Mouse (Mus musculus) testis, postnatal 14 days (tissue): Measurements from ENCODE around the gene Nfkbib.
A peak's percentile ranks its signal among the peaks of the same experiment; 100 is the strongest.

Experiments
- DNase-seq: peaks from one replicate; pipeline ENCODE4 v3.0.0; 2021; ENCODE audit warnings: low spot score

The Nfkbib gene

GRCm38 (mm10) chr7:28769414-28769958 is 2.2 kb upstream of the Nfkbib start:
- DNase-seq, result no peak

- DNase-seq, result no peak
These were observed 402 bp downstream of the Nfkbib start for GRCm38 (mm10) chr7:28766910-28767309.

GRCm38 (mm10) chr7:28766173-28766879 is 986 bp downstream of the Nfkbib start, which contains the start of gene Sirt2:
Gene Sirt2 (plus strand): TSS chr7:28766735.
- DNase-seq, result peak; percentile 97

GRCm38 (mm10) chr7:28765211-28765610 is 2.1 kb downstream of the Nfkbib start:
- no peak for DNase-seq

- no peak for DNase-seq
These were observed 5.4 kb downstream of the Nfkbib start for GRCm38 (mm10) chr7:28761907-28762306.

- no peak for DNase-seq
These were observed 8.7 kb downstream of the Nfkbib start for GRCm38 (mm10) chr7:28758623-28759022.

- DNase-seq, result no peak
These were observed 11.2 kb downstream of the Nfkbib start, which contains the start of gene Ccer2 for GRCm38 (mm10) chr7:28756079-28756478. Gene Ccer2 (plus strand): TSS chr7:28756174.

GRCm38 (mm10) chr7:28749935-28750334 is 17.4 kb downstream of the Nfkbib start:
- no peak for DNase-seq

GRCm38 (mm10) chr7:28741709-28742438 is 25.4 kb downstream of the Nfkbib start, which contains the start of the genes Mrps12 and Sars2:
Gene Mrps12 (minus strand): TSS chr7:28741820.
Gene Sars2 (plus strand): TSS chr7:28741992.
- DNase-seq, result peak; percentile 96

- DNase-seq, result no peak
These were observed 26.0 kb downstream of the Nfkbib start for GRCm38 (mm10) chr7:28741368-28741708.

GRCm38 (mm10) chr7:28740949-28741348 is 26.4 kb downstream of the Nfkbib start:
- DNase-seq, result no peak

- DNase-seq, result no peak
These were observed 27.5 kb downstream of the Nfkbib start for GRCm38 (mm10) chr7:28739829-28740228.

- DNase-seq, result no peak
These were observed 31.6 kb downstream of the Nfkbib start for GRCm38 (mm10) chr7:28735701-28736100.

GRCm38 (mm10) chr7:28733211-28733610 is 34.1 kb downstream of the Nfkbib start:
- DNase-seq, result no peak

- peak; percentile 78 for DNase-seq
These were observed 34.8 kb downstream of the Nfkbib start for GRCm38 (mm10) chr7:28732341-28733142.

GRCm38 (mm10) chr7:28727649-28728340 is 39.5 kb downstream of the Nfkbib start:
- no peak for DNase-seq

GRCm38 (mm10) chr7:28726600-28726999 is 40.7 kb downstream of the Nfkbib start:
- peak; percentile 76 for DNase-seq

- no peak for DNase-seq
These were observed 42.7 kb downstream of the Nfkbib start for GRCm38 (mm10) chr7:28724613-28725012.

GRCm38 (mm10) chr7:28722079-28722478 is 45.2 kb downstream of the Nfkbib start:
- DNase-seq, result no peak

- DNase-seq, result no peak
These were observed 46.4 kb downstream of the Nfkbib start for GRCm38 (mm10) chr7:28720753-28721537.

GRCm38 (mm10) chr7:28719650-28720049 is 47.7 kb downstream of the Nfkbib start:
- no peak for DNase-seq
